In the genomic region with DNA sequence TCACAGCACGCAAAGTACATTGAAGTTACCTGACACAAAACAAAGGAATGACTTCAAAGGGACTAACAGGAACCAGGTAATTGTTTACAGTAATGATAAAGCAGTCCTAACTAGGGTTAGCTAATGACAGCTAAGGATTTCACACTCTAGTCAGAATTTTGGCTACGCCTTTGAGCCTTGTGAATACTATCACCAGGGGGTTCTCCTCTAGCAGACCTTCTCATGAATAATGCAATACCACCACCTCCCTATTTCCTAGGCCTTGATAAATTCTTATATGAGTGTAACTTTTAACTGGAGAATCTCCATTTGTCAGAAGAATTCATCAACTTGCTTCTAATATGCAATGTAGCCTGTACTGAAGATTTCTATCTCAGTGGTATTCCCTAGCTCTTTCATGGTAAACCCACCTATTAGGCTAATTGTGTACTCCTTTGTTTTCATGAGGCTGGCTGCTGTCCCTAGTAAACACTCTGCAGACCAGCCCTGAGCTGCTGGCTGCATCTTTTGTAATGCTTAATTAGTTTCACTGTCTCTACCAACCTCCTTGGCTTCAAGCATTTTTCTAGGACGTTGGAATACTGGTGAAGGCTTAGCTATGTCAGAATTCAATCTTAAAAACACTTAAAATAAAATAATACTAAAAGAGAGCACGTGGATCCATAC, we compare ENCODE assay signal across 16 mouse cellular contexts.
A peak's percentile ranks its signal among the peaks of the same experiment; 100 is the strongest.
DNase-seq lines count a peak whose midpoint lies in the region; ATAC-seq and TF ChIP-seq lines count a peak whose summit lies in the region.
"Had no signal": no experiment of that assay in that cellular context is flagged by ENCODE, and none has a peak within 500 bp of the region (broad histone marks: within the 10 kb centered on the region; RNA-seq: fewer than 3 reads in every experiment).

No protein-coding gene starts in this region.

- peak; percentile 41 to 46 for DNase-seq in cerebellum, postnatal 10 days
- no peak for DNase-seq in cerebellum, postnatal 36 days
- DNase-seq in left cerebral cortex, adult 2 months (ENCODE audit: extremely low spot score in 1 of 2, low spot score in 2 of 2): no peak
- no peak for DNase-seq in spleen, postnatal 14 days (ENCODE audit: low spot score in 2 of 2)
- no peak for DNase-seq in thymus, postnatal 36 days
- DNase-seq: cerebellum, adult 18-20 months; heart, postnatal 10 days; liver, postnatal 0 days; spleen, adult 18-20 months had no signal

- no peak overlapping the region for H3K9ac ChIP-seq in ES-Bruce4 (ENCODE audit: low read depth, poor library complexity, severe bottlenecking)
- H3K9ac ChIP-seq in forebrain, embryonic 15.5 days (replicated peaks): no peak overlapping the region
- H3K9ac ChIP-seq in midbrain, embryonic 13.5 days (replicated peaks): no peak overlapping the region
- H3K9ac ChIP-seq: intestine, embryonic 15.5 days; kidney, embryonic 15.5 days; liver, postnatal 0 days had no signal

- no peaks in the 10 kb centered on the region for H3K36me3 ChIP-seq in ES-Bruce4 (ENCODE audit: control insufficient read depth, insufficient read depth, low read length, poor library complexity, severe bottlenecking)
- H3K36me3 ChIP-seq in forebrain, embryonic 15.5 days: no peaks in the 10 kb centered on the region
- no peaks in the 10 kb centered on the region for H3K36me3 ChIP-seq in midbrain, embryonic 13.5 days
- H3K36me3 ChIP-seq: intestine, embryonic 15.5 days; kidney, embryonic 15.5 days had no signal

- TF ChIP-seq CTCF in ES-Bruce4 (IDR thresholded peaks at IDR 0.05; ENCODE audit: low read depth, low read length): no peak
- no peak for TF ChIP-seq CTCF in left cerebral cortex, adult 2 months (IDR thresholded peaks at IDR 0.05)

- no peak overlapping the region for H3K27ac ChIP-seq in ES-Bruce4 (ENCODE audit: insufficient read depth, low read length)
- H3K27ac ChIP-seq in forebrain, embryonic 15.5 days (replicated peaks): no peak overlapping the region
- 0 out of 2 replicates have a peak overlapping the region, but pooled peaks have one; percentile 21 for H3K27ac ChIP-seq in midbrain, embryonic 13.5 days
- no peak overlapping the region for H3K27ac ChIP-seq in left cerebral cortex, adult 2 months
- H3K27ac ChIP-seq: intestine, embryonic 15.5 days; kidney, embryonic 15.5 days; layer of hippocampus, adult 2 months; macrophage had no signal

- no peak overlapping the region for H3K4me3 ChIP-seq in ES-Bruce4 (ENCODE audit: low read depth, low read length)
- H3K4me3 ChIP-seq in forebrain, embryonic 15.5 days: no peak overlapping the region
- H3K4me3 ChIP-seq in midbrain, embryonic 13.5 days (replicated peaks): no peak overlapping the region
- no peak overlapping the region for H3K4me3 ChIP-seq in left cerebral cortex, adult 2 months
- H3K4me3 ChIP-seq: intestine, embryonic 15.5 days; kidney, embryonic 15.5 days; layer of hippocampus, adult 2 months had no signal

- peaks cover 2% of the 10 kb centered on the region for H3K4me1 ChIP-seq in ES-Bruce4 (ENCODE audit: control insufficient read depth, insufficient read depth, low read length)
- peaks cover 6% of the 10 kb centered on the region for H3K4me1 ChIP-seq in forebrain, embryonic 15.5 days
- H3K4me1 ChIP-seq in midbrain, embryonic 13.5 days (replicated peaks): peaks cover 13% of the 10 kb centered on the region; the same call in 1 of the 2 replicates
- H3K4me1 ChIP-seq: intestine, embryonic 15.5 days; kidney, embryonic 15.5 days had no signal

- 7% methylated on average over 4 of the region's 4 CpGs for WGBS in forebrain, embryonic 15.5 days
- 19% methylated on average over 4 of the region's 4 CpGs for WGBS in midbrain, embryonic 13.5 days

- peak; percentile 83 for ATAC-seq in forebrain, embryonic 15.5 days (replicated peaks)
- ATAC-seq in midbrain, embryonic 13.5 days: peak; percentile 88
- ATAC-seq: intestine, embryonic 15.5 days; liver, postnatal 0 days had no signal

- H3K9me3 ChIP-seq in ES-Bruce4 (replicated peaks; ENCODE audit: control insufficient read depth, insufficient read depth, low read length, poor library complexity, severe bottlenecking): no peaks in the 10 kb centered on the region
- H3K9me3 ChIP-seq in forebrain, embryonic 15.5 days: no peaks in the 10 kb centered on the region
- H3K9me3 ChIP-seq in midbrain, embryonic 13.5 days: no peaks in the 10 kb centered on the region
- H3K9me3 ChIP-seq: intestine, embryonic 15.5 days; kidney, embryonic 15.5 days had no signal

- H3K27me3 ChIP-seq in ES-Bruce4 (ENCODE audit: control insufficient read depth, insufficient read depth, low read length, poor library complexity, severe bottlenecking): no peaks in the 10 kb centered on the region
- no peaks in the 10 kb centered on the region for H3K27me3 ChIP-seq in forebrain, embryonic 15.5 days
- no peaks in the 10 kb centered on the region for H3K27me3 ChIP-seq in midbrain, embryonic 13.5 days
- H3K27me3 ChIP-seq: intestine, embryonic 15.5 days; kidney, embryonic 15.5 days had no signal

- intact Hi-C loops in left cerebral cortex, adult 2 months (cut with DNase I): no loop called here

- no peak overlapping the region for H3K4me2 ChIP-seq in forebrain, embryonic 15.5 days (replicated peaks)
- no peak overlapping the region for H3K4me2 ChIP-seq in midbrain, embryonic 13.5 days (replicated peaks)
- H3K4me2 ChIP-seq: intestine, embryonic 15.5 days; kidney, embryonic 15.5 days had no signal

- TF ChIP-seq POLR2A in ES-Bruce4 (IDR thresholded peaks at IDR 0.05; ENCODE audit: insufficient read depth, low read length): no peak

- peak; percentile 72 for TF ChIP-seq EP300 in ES-Bruce4 (IDR thresholded peaks at IDR 0.05; ENCODE audit: insufficient read depth, low read depth, low read length)

Comparison
In these comparisons a context has a peak if more than half of its experiments do, and no peak if none do; other contexts are left out.
1. DNase-seq: peak in cerebellum, postnatal 10 days (2 of 2); none in cerebellum, postnatal 36 days (0 of 2), left cerebral cortex, adult 2 months (0 of 2), spleen, postnatal 14 days (0 of 2) and thymus, postnatal 36 days (0 of 2).